Mouse (Mus musculus): Measurements from ENCODE around the gene Fam198b.

Gene Fam198b

GRCm38 (mm10) chr3:79884305-79884704 lies at the start of gene Fam198b:
TSS of gene Fam198b (plus strand) at chr3:79884533.
- no peak for DNase-seq (ENCODE audit: low spot score in 2 of 2)

GRCm38 (mm10) chr3:79838751-79839150 lies 45.6 kb upstream of the Fam198b start:
- DNase-seq (ENCODE audit: low spot score in 2 of 2) = no peak

GRCm38 (mm10) chr3:79841475-79841874 lies 42.9 kb upstream of the Fam198b start:
- DNase-seq (ENCODE audit: low spot score in 2 of 2) = no peak

- no peak for DNase-seq (ENCODE audit: low spot score in 2 of 2)
These were observed 42.2 kb upstream of the Fam198b start for GRCm38 (mm10) chr3:79842165-79842564.

- peak; percentile 32 to 61 for DNase-seq (ENCODE audit: low spot score in 2 of 2)
These were observed 41.7 kb upstream of the Fam198b start for GRCm38 (mm10) chr3:79842616-79843016.

GRCm38 (mm10) chr3:79843999-79844398 lies 40.3 kb upstream of the Fam198b start:
- peak in 1 of 2 experiments; percentile 20 for DNase-seq (ENCODE audit: low spot score in 2 of 2)

- no peak for DNase-seq (ENCODE audit: low spot score in 2 of 2)
These were observed 37.7 kb upstream of the Fam198b start for GRCm38 (mm10) chr3:79846633-79847032.

- DNase-seq (ENCODE audit: low spot score in 2 of 2) = no peak
These were observed 35.5 kb upstream of the Fam198b start for GRCm38 (mm10) chr3:79848841-79849240.

- no peak for DNase-seq (ENCODE audit: low spot score in 2 of 2)
These were observed 34.7 kb upstream of the Fam198b start for GRCm38 (mm10) chr3:79849621-79850020.

GRCm38 (mm10) chr3:79850656-79851055 lies 33.7 kb upstream of the Fam198b start:
- no peak for DNase-seq (ENCODE audit: low spot score in 2 of 2)

- no peak for DNase-seq (ENCODE audit: low spot score in 2 of 2)
These were observed 32.2 kb upstream of the Fam198b start for GRCm38 (mm10) chr3:79852108-79852507.

GRCm38 (mm10) chr3:79852654-79853166 lies 31.6 kb upstream of the Fam198b start, which contains the start of gene Tmem144:
TSS of gene Tmem144 (minus strand) at chr3:79852773.
- peak in 1 of 2 experiments; percentile 23 for DNase-seq (ENCODE audit: low spot score in 2 of 2)

GRCm38 (mm10) chr3:79857780-79858179 lies 26.6 kb upstream of the Fam198b start:
- DNase-seq (ENCODE audit: low spot score in 2 of 2) = no peak

- no peak for DNase-seq (ENCODE audit: low spot score in 2 of 2)
These were observed 26.1 kb upstream of the Fam198b start for GRCm38 (mm10) chr3:79858221-79858620.

- DNase-seq (ENCODE audit: low spot score in 2 of 2) = no peak
These were observed 19.5 kb upstream of the Fam198b start for GRCm38 (mm10) chr3:79864824-79865223.

- DNase-seq (ENCODE audit: low spot score in 2 of 2) = no peak
These were observed 18.2 kb upstream of the Fam198b start for GRCm38 (mm10) chr3:79866089-79866488.

GRCm38 (mm10) chr3:79866526-79866925 lies 17.8 kb upstream of the Fam198b start:
- no peak for DNase-seq (ENCODE audit: low spot score in 2 of 2)

GRCm38 (mm10) chr3:79867121-79867709 lies 17.1 kb upstream of the Fam198b start:
- DNase-seq (ENCODE audit: low spot score in 2 of 2) = no peak

- no peak for DNase-seq (ENCODE audit: low spot score in 2 of 2)
These were observed 8.9 kb upstream of the Fam198b start for GRCm38 (mm10) chr3:79875471-79875870.

- DNase-seq (ENCODE audit: low spot score in 2 of 2) = no peak
These were observed 6.0 kb upstream of the Fam198b start for GRCm38 (mm10) chr3:79878350-79878749.

GRCm38 (mm10) chr3:79879246-79879645 lies 5.1 kb upstream of the Fam198b start:
- no peak for DNase-seq (ENCODE audit: low spot score in 2 of 2)

GRCm38 (mm10) chr3:79881645-79882044 lies 2.7 kb upstream of the Fam198b start:
- no peak for DNase-seq (ENCODE audit: low spot score in 2 of 2)

- peak; percentile 23 to 40 for DNase-seq (ENCODE audit: low spot score in 2 of 2)
These were observed 1.2 kb upstream of the Fam198b start for GRCm38 (mm10) chr3:79883092-79883491.

GRCm38 (mm10) chr3:79884761-79885189 lies 442 bp downstream of the Fam198b start:
- peak; percentile 57 to 74 for DNase-seq (ENCODE audit: low spot score in 2 of 2)
